Mouse (Mus musculus) embryonic facial prominence, embryonic 15.5 days (tissue): ENCODE measurements around the gene Plekhb2. TPM values are rescaled to one million over a fixed set of nuclear protein-coding genes. Genes with fewer than 3 reads are reported as not detected.

Experiments
- ATAC-seq: fragments of 200-750 bp; cut with Nextera tagmentation; 2 replicates; pipeline ENCODE4 v1.8.0; 2017; ENCODE audit warnings: low read depth, moderate TSS enrichment; ENCODE audit not compliant: insufficient number of reproducible peaks, low FRiP score, low TSS enrichment
- H3K27ac ChIP-seq: fragments of 300-500 bp; sonication (generic); replicated peaks from 2 replicates; pipeline ENCODE4 v1.5.1; 2015; ENCODE audit warnings: mild to moderate bottlenecking, inconsistent platforms
- H3K27me3 ChIP-seq: fragments of 300-500 bp; sonication (generic); 2 replicates; pipeline ENCODE4 v1.6.1; 2015; ENCODE audit warnings: inconsistent platforms
- H3K36me3 ChIP-seq: fragments of 300-500 bp; sonication (generic); 2 replicates; pipeline ENCODE4 v1.6.1; 2015; ENCODE audit warnings: mild to moderate bottlenecking, inconsistent platforms
- H3K4me1 ChIP-seq: fragments of 300-500 bp; sonication (generic); 2 replicates; pipeline ENCODE4 v1.6.1; 2015; ENCODE audit warnings: inconsistent platforms
- H3K4me2 ChIP-seq: fragments of 300-500 bp; sonication (generic); replicated peaks from 2 replicates; pipeline ENCODE4 v1.6.1; 2015; ENCODE audit warnings: mild to moderate bottlenecking, inconsistent platforms
- H3K4me3 ChIP-seq: fragments of 300-500 bp; sonication (generic); replicated peaks from 2 replicates; pipeline ENCODE4 v1.5.1; 2015; ENCODE audit warnings: mild to moderate bottlenecking, inconsistent platforms
- H3K9ac ChIP-seq: fragments of 300-500 bp; sonication (generic); 2 replicates; pipeline ENCODE4 v1.6.1; 2015; ENCODE audit warnings: inconsistent platforms
- H3K9me3 ChIP-seq: fragments of 300-500 bp; sonication (generic); replicated peaks from 2 replicates; pipeline ENCODE4 v1.6.1; 2016; ENCODE audit warnings: inconsistent platforms
- WGBS: fragments of 180-500 bp; shearing (Covaris S2); methylation state at CpG from one replicate; pipeline ENCODE4 v1.1.7; 2015; 5-methylcytosine and 5-hydroxymethylcytosine counted together
- polyA plus RNA-seq: library from polyadenylated mRNA; unstranded; fragments of >200 nt; fragmentation: Nextera tagmentation; extraction: Ambion mirVana; gene quantifications from 2 replicates; pipeline ENCODE4 v1.2.1, GENCODE M21; 2015

Plekhb2 gene
- polyA plus RNA-seq, 1 experiment from 2014 or later, result 19.1 TPM

DNA sequence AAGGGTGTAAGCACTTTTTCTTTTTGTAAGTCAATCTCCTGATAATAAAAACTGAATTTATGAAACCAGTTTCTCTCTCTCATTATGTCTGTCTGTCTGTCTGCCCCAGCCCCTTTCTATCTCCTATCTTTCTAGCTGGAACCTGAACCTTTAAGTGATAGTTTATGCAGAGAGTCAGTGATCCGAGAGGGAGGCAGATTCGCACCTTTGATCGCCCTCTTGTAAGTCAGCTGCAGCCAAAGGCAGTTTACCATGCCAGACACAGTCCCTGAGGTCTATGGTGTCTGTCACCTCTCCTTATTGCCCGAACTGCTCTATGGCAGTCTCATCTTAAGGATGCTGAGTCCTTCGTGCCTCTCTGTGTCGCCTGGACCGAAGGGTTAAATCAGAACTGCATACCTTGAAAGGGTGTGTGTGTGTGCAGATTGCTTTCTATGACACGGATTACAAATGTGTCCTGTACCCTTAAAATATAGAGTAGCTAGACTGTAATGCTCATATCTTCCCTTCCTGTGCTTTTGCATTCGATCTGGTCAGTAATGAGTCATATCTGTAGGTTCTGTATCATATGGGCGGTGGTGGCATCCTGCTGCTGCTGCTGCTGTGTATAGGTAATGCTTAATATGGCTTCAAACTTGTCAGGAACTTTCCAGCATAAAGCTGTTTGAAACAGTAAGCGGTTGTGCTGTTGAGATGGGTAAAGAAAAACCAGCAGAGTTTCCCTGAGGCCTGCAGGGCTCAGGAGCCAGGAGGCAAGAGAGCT is 2.5 kb downstream of the Plekhb2 start:
- Histone ChIP-seq H3K27ac (no peak overlapping the region), H3K27me3 (no peaks in the 10 kb centered on the region), H3K4me1 (0 out of 2 replicates have a peak, but pooled peaks cover 9% of the 10 kb centered on the region), H3K4me2 (no peak overlapping the region), H3K9me3 (no peaks in the 10 kb centered on the region), H3K9ac (no peak overlapping the region), H3K36me3 (no peaks in the 10 kb centered on the region), H3K4me3 (no peak overlapping the region)
- no peak for ATAC-seq
- 71% methylated on average over 11 of the region's 11 CpGs for WGBS

DNA sequence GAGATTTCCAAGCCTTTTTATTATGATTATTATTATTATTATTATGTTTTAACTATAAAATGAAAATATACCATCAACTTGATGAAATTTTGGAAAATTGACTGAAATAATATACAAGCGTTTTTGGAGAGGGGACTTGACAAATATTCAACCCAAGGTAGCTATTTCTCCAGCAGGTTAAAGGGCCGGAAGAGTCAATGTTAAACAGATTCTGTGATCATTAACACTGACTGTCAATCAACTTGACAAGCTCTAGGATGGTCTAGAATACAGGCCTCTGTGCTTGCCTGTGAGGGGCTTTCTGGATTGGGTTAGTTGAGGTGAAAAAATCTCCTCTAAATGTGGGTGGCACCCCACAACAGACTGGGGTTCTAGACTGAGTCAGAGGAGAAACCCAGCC is 4.0 kb downstream of the Plekhb2 start:
- Histone ChIP-seq H3K4me1 (0 out of 2 replicates have a peak, but pooled peaks cover 9% of the 10 kb centered on the region), H3K9ac (no peak overlapping the region), H3K36me3 (no peaks in the 10 kb centered on the region), H3K4me3 (no peak overlapping the region), H3K27ac (no peak overlapping the region), H3K4me2 (no peak overlapping the region), H3K9me3 (no peaks in the 10 kb centered on the region), H3K27me3 (no peaks in the 10 kb centered on the region)
- no peak for ATAC-seq
- 94% methylated on average over 2 of the region's 2 CpGs for WGBS

DNA sequence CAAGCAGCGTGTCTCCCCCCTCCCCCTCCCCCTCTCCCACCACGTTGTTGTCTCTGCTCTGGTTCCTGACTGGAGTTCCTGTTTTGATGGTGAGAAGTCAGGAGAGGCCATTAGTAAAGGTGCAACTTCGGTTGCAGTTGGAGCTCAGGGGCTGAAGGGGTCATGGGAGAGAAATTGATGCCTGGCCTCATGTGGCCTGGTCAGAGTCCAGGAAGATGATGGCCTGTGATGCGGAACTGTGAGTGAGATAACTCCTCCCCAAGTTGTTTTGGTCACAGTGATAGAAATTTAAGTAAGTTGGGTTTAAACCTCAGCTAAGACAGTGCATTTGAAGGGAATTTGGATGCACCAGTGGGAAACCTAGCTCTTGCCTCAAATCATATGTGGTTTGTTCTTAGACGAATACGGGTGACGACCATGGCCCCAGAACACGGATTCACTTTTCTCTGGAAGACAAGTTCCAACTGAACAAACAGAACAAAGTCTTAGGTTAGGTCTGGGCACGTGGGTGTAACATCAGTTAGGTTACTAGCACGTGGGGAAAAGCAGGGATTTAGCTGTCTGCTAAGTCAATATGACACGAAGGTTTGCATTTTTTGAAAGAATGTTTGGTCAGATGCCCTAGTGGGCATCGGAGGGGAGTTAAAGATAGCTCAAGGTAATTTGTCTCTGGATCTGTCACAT is 5.4 kb downstream of the Plekhb2 start:
- H3K9ac ChIP-seq, result no peak overlapping the region
- H3K9me3 ChIP-seq, result no peaks in the 10 kb centered on the region
- no peak overlapping the region for H3K4me2 ChIP-seq
- no peaks in the 10 kb centered on the region for H3K36me3 ChIP-seq
- WGBS, result 70% methylated on average over 12 of the region's 12 CpGs
- no peak for ATAC-seq
- H3K4me3 ChIP-seq, result no peak overlapping the region
- no peaks in the 10 kb centered on the region for H3K27me3 ChIP-seq
- H3K4me1 ChIP-seq, result 0 out of 2 replicates have a peak, but pooled peaks cover 3% of the 10 kb centered on the region
- H3K27ac ChIP-seq, result no peak overlapping the region

DNA sequence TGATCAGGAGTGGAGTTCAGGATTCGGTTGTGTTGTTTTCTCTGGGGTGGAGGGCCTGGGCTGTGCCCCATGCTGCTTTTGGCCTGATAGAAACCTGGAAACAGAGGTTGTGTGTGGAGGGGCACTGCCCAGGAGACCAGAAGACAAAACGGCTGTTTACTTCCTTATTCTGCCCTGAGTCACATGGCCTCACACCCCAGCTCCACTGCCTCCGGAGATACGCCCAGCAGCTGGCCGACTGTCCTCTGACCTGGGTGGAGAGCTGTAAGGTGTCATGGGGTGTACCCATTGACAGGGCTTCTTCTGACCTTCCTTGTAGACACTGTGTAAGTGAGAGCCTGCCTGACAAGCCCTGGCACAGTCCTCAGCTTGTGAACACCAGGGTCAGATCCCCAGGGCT is 8.9 kb downstream of the Plekhb2 start:
- H3K27ac ChIP-seq, result no peak overlapping the region
- H3K4me3 ChIP-seq, result no peak overlapping the region
- H3K27me3 ChIP-seq, result no peaks in the 10 kb centered on the region
- WGBS, result 70% methylated on average over 5 of the region's 5 CpGs
- no peaks in the 10 kb centered on the region for H3K4me1 ChIP-seq
- H3K36me3 ChIP-seq, result 0 out of 2 replicates have a peak, but pooled peaks cover 5% of the 10 kb centered on the region
- no peak for ATAC-seq
- H3K9me3 ChIP-seq, result no peaks in the 10 kb centered on the region
- no peak overlapping the region for H3K4me2 ChIP-seq
- H3K9ac ChIP-seq, result no peak overlapping the region

DNA sequence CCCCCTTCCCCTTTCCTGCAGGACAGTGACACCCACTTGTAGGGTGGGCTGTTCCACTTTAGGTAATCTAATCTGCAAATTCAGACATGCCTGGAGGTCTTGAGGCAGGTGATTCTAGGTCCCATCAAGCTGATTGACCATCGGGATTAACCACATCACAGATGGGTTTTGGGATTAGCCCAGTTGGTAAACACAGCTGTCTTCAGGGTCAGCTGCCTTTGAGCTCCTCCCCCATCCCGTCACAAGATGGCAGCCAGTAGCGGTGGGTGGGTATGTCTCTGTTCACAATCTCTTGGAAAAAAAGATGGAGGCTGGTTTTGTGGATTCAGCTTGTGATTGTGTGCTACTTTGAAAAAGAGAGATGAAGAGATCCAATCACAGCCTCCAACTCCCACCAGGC is 10.0 kb downstream of the Plekhb2 start:
- Histone ChIP-seq H3K4me2 (no peak overlapping the region), H3K27ac (no peak overlapping the region), H3K27me3 (no peaks in the 10 kb centered on the region), H3K4me3 (no peak overlapping the region), H3K4me1 (no peaks in the 10 kb centered on the region), H3K36me3 (0 out of 2 replicates have a peak, but pooled peaks cover 5% of the 10 kb centered on the region), H3K9me3 (no peaks in the 10 kb centered on the region), H3K9ac (no peak overlapping the region)
- 88% methylated on average over 3 of the region's 3 CpGs for WGBS
- no peak for ATAC-seq

DNA sequence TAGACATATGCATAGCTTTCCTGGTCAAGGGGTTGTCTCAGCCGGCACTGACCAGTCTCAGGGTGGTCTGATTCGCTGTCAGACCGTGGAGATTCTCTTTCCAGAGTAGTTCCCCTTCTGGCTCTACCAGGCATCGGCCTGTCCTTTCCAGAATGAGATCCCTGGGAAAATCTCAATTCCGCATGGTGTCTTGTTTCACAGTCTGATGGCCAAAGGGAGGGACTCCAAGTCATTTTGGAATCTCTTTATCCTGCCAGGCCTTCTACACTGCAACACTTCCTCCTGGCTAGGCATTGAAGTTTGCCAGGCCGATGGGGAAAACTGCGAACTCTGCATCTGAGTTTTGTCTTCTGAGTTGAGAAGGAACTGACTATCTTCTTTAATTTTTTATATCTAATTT is 10.4 kb downstream of the Plekhb2 start:
- no peak for ATAC-seq
- Histone ChIP-seq H3K27me3 (no peaks in the 10 kb centered on the region), H3K4me1 (no peaks in the 10 kb centered on the region), H3K4me3 (no peak overlapping the region), H3K36me3 (0 out of 2 replicates have a peak, but pooled peaks cover 5% of the 10 kb centered on the region), H3K27ac (no peak overlapping the region), H3K4me2 (no peak overlapping the region), H3K9ac (no peak overlapping the region), H3K9me3 (no peaks in the 10 kb centered on the region)
- WGBS, result 85% methylated on average over 7 of the region's 7 CpGs

DNA sequence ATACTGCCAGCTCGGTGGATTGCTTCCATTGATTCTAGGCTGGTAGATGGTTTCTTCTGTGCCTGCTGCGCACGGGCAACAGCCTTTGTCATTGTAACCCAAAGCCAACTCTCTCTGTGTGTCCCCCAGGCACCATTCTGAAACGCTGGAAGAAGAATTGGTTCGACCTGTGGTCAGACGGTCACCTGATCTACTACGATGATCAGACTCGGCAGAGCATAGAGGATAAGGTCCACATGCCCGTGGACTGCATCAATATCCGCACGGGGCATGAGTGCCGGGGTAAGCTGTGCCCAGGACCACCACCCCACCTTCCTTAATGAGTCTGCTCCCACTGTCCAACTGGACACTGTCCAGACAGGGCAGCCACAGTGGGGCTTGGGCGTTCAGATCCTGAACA is 13.1 kb downstream of the Plekhb2 start:
- ATAC-seq, result no peak
- Histone ChIP-seq H3K9ac (no peak overlapping the region), H3K27ac (no peak overlapping the region), H3K4me3 (no peak overlapping the region), H3K27me3 (no peaks in the 10 kb centered on the region), H3K9me3 (no peaks in the 10 kb centered on the region), H3K36me3 (0 out of 2 replicates have a peak, but pooled peaks cover 5% of the 10 kb centered on the region), H3K4me1 (no peaks in the 10 kb centered on the region), H3K4me2 (no peak overlapping the region)
- 89% methylated on average over 13 of the region's 13 CpGs for WGBS

DNA sequence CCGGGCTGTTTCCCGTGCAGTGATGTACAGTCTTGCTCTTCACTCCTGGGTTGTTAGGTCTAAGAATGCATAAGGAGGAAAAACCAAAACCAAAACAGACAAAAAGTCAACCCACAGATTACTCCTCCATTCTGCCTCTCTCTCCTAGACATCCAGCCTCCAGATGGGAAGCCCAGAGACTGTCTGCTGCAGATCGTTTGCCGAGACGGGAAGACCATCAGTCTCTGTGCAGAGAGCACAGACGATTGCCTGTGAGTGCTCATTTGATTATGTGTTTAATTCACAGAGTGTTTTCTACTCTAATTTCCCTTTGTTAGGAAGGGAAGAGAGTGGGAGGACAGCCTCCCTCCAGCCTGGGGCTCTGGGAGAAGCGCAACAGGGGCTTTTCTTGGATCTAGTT is 13.5 kb downstream of the Plekhb2 start:
- Histone ChIP-seq H3K4me3 (no peak overlapping the region), H3K27me3 (no peaks in the 10 kb centered on the region), H3K36me3 (0 out of 2 replicates have a peak, but pooled peaks cover 5% of the 10 kb centered on the region), H3K4me2 (no peak overlapping the region), H3K9me3 (no peaks in the 10 kb centered on the region), H3K27ac (no peak overlapping the region), H3K4me1 (no peaks in the 10 kb centered on the region), H3K9ac (no peak overlapping the region)
- no peak for ATAC-seq
- 79% methylated on average over 7 of the region's 7 CpGs for WGBS

DNA sequence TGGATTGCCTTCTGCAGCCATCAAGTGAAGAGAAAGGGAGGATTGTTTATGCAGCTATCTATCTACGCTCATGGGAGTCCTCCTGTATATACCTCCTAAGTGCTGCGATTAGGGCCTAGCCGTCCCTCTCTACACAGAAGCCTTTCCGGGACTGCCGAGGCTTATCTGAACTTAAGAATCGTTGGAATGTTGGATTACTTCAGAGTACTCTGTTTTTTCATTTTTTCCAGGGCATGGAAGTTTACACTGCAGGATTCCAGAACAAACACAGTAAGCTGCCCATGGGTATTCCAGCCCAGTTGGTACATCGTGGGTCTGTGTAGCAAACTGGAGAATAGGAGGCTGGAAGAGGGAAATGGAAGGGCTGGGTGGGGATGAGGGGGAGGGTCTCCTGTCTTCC is 14.5 kb downstream of the Plekhb2 start:
- Histone ChIP-seq H3K36me3 (0 out of 2 replicates have a peak, but pooled peaks cover 5% of the 10 kb centered on the region), H3K4me2 (no peak overlapping the region), H3K9me3 (no peaks in the 10 kb centered on the region), H3K4me3 (no peak overlapping the region), H3K4me1 (no peaks in the 10 kb centered on the region), H3K27me3 (no peaks in the 10 kb centered on the region), H3K27ac (no peak overlapping the region), H3K9ac (no peak overlapping the region)
- no peak for ATAC-seq
- WGBS, result 79% methylated on average over 7 of the region's 7 CpGs

DNA sequence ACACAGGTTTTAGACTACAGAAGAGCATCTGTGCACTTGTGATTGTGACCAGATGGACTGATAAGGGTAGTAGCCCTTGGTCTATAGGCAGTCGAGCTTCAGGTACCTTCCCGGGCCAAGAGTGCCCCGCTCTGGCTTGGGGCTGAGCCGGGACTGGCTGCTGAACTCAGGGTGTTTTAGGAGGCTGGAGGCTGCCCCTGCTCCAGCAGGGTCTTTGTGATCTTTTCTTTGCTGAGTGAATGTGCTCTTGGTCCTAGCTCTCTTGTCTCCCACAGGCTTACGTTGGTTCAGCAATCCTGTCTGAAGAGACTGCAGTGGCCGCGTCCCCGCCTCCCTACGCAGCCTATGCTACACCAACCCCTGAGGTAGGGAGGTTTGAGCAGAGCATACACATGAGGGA is 16.1 kb downstream of the Plekhb2 start:
- WGBS, result 87% methylated on average over 9 of the region's 9 CpGs
- Histone ChIP-seq H3K27me3 (no peaks in the 10 kb centered on the region), H3K4me3 (no peak overlapping the region), H3K9ac (no peak overlapping the region), H3K27ac (no peak overlapping the region), H3K4me2 (no peak overlapping the region), H3K4me1 (no peaks in the 10 kb centered on the region), H3K36me3 (0 out of 2 replicates have a peak, but pooled peaks cover 5% of the 10 kb centered on the region), H3K9me3 (no peaks in the 10 kb centered on the region)
- no peak for ATAC-seq

DNA sequence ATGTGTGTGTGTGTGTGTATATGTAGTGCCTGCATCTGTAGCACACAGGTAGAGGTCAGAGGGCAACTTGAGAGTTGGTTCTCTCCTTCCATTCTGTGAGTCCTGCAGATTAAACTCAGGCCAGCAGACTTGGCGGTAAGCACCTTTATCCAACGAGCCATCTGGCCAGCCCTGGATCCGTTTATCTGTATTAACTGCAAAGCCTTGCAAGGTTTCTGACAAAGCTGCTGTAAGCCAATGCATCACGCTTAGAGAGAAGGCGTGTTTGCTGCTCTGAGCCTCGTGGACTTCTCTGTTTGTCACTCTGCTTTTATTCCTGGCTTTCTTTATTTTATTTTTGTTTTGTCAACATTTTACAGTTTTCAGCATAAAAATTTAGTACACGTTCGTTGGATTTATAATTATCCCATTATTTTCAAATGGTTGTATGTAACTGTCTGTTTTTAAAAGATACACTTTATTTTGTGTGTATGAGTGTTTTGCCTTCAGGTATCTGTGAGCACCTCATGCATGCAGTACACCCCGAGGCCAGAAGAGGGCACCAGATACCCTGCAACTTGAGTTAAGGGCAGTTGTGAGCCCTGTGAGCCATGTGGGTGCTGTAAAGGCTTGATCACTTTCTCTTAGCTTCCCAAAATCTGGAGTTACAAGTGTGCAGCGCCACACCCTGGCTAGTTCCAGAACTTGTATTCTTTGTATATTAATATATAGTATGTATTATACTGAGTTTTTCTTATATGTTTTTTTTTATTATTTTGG is 17.2 kb downstream of the Plekhb2 start:
- Histone ChIP-seq H3K9ac (no peak overlapping the region), H3K36me3 (0 out of 2 replicates have a peak, but pooled peaks cover 5% of the 10 kb centered on the region), H3K4me3 (no peak overlapping the region), H3K9me3 (no peaks in the 10 kb centered on the region), H3K4me2 (no peak overlapping the region), H3K27me3 (no peaks in the 10 kb centered on the region), H3K4me1 (no peaks in the 10 kb centered on the region), H3K27ac (no peak overlapping the region)
- 58% methylated on average over 10 of the region's 10 CpGs for WGBS
- no peak for ATAC-seq
